Mouse (Mus musculus) adipocyte (in vitro differentiated cells): ENCODE results near the gene Ttll1.
"Not testable (repeated sequence)": the region's sequence is repeated elsewhere in the genome, so short reads cannot be mapped to it uniquely, and the experiment has no call there.

Source experiments
- DNase-seq: peaks from one replicate; pipeline ENCODE4 v3.0.0-alpha.2; 2016; ENCODE audit warnings: low spot score

Ttll1 gene

DNA sequence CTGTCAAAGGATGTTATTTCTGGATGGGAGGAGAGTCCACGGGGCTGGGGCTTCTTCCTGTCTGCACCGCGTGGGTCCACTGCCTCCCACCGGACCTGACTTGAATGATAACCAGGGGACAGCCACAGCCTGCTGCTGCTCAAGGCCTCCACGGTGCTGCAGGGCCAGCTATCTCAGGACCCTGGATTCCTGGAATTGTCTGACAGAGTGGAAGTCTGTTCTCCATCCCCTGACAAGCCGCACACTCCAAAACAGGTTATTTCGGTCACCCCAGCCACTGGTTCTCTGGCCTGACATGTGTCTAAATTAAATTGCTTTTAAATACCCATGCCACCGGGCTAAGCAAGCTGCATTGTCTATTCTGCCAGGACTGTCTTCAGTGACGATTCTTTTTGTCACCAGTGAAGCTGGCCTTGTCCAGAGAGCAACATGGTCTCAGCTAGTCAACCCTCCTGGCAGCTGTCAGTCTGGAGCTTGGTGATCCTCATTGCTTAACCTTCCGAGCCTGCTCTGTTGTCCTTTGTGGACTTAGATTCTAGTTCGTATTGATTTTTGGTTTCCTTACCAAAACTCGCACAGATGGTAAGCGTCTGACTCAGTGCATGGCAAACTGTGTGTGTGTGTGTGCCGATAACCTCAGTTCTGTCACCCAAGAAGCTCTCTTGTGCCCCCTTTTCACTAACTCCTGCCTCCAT, 13.1 kb upstream of the Ttll1 start:
- no peak for DNase-seq

DNA sequence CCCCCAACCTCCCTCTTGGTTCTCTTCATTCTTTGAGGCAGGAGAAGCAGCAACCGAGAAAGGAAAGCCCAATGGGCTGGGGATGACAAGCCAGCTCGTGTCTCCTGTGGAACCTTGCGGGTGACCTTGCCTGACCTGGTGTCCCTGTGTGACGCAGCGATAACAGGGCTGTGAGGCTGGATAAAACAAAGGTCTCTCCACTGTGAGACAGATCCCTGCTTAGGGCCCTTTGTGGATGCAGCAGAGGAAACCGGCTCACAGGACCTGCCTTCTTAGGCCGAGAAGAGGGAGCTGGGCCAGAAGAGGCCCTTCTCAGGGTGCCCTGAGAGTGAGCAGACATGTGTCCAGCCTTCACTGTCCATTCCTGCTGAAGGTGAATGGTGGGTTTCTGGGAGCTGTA, 12.5 kb upstream of the Ttll1 start:
- no peak for DNase-seq

DNA sequence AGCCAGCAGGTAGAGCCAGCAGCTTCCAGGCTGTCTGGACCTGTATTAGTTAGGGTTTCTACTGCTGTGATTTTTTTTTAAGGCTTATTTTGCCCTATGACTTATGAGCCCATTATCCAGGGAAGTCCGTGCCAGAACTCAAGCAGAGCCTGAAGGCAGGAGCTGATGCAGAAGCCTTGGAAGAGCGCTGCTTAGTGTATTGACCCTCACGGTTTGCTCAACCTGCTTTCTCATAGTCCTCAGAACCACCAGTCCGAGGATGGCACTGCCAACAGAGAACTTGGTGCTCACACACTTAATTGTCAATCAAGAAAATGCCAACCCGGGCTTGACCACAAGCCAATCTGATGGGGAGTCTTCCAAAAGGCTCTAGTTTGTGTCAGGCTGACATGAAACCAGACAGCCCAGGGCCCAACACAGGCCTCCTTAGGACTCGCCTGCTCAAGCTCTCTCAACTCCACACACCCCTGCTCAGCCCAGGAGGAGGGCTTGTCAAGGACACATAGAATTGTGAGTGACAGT, 10.2 kb upstream of the Ttll1 start:
- peak; percentile 42 for DNase-seq

DNA sequence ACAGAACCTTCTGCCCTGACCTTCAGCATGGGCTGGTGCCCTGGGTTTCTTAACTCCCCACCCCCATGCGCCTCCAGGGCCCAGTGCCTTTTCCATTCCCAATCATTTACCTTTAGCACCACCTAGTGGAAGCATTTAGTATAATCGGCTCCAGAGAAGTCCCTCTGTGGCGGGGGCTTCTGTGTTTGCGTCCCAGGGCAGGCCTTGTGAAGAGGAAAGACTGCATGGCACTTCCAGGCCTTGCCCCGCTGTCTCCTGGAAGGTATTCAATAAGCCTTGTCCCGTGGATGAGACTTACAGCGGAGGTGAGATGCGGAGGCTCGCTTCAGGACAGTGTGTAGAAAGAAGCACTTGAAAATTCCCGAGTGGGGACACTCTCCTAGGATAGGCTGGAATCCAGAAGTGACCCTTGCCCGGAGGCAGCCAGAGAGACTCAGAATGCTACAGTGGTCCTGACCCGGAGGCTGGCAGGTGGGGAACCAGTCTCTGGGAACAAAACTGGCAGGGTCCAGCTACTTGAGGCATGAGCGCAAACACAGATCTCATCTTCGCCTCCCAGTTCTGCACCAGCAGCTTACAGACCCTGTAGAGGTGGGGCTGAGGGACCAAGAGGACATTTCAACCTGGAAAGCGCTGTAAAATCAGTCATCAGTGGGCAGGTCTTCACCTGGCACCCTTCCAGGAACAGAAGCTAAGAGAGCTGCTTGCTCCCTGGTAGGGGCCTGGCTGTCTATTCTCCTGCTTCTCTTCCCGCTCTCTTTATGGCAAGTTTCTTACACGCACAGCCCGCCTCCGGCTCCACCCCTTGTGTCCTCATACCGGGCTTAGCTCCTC, 7.7 kb upstream of the Ttll1 start:
- DNase-seq = peak; percentile 87

DNA sequence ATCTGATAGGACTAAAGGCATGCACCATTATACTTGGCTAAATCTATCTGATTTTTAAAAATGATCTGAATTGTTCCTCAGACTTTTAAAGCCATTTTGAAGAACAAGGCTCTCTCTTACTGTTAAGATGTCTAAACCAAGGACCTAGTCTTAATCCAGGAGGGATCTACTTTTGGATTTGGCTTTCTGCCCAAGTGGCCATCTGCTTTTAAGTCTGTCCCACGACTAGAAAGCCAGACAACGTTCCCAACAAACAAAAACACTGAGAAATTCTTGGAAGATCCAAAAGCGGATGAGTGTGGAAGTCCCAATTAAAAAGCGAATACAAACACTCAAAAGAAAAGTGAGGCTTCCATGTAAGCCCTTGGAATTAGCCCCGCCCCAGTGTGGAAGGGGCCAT, 4.3 kb upstream of the Ttll1 start:
- DNase-seq = no peak

DNA sequence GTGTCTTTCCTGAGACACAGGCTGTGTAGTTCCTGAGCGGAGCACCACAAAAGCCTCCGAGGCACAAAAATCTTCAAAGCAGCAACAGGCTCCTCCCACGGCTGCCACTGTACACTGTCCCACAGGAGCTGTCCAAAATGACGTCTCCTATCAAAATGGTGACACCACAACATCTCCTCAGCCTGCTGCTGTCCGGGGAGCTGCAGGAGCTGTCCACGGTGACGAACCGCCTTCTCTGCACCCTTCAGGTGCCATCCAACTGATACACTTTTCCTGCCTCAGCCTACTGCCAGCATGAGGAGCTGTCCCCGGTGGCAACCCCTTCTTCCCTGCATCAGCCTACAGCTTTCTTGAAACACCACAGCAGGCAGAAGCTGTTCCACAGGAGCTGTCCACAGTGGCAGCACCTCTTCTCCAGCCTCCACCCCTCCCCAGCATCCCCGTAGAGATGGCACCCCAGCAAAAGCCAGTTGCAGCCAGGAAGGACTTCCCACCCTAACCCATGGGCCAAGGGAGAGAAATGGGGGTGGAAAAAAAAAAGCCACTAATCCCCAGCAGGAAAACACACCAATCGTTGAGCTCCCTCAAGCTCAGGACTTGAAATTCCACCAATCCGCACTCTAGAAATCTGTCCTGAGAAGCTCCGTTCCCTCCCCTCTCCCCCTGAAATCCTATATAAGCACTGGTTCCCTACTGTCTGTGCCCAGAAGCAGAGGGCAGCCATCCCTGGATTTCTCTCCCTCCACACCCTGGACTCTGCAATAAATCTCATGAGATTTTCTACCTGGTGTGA, 2.0 kb upstream of the Ttll1 start:
- no peak for DNase-seq

DNA sequence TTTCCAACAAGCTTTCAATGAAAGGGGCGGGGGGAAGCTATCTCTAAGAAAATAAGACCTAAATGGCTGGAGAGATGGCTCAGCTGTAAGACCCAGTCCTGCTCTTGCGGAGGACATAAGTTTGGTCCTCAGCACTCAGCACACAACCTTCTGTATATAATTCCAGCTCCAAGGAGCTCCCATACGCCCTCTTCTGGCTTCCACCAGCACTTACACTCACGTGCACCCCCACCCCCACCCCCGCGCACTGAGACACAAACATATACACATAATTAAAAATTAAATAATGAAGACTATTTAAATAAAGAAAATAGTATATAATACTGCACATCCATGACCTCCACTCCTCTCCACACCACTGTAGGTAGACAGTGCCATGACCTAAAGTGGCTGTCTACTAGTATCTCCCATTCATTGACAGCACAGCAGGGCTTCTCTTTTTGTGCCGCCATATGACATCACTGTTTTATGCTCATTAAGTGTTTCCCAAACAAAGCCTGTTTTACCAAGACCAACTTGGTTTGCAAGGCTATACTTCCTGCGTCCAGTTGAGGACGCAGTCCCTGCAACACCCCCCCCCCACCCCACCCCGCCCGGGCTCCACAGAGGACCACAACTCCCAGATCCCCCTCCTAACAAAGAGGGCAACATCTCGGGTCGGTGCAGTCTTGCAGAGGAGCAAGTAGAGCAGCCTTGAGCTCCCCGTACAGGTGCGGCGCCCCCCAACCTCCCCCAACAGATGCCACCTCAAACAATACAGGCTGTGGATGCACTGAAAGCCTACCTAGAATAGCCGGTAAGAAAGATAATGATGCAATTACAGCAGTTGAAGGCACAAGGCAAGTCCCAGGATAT, 516 bp downstream of the Ttll1 start:
- no peak for DNase-seq

DNA sequence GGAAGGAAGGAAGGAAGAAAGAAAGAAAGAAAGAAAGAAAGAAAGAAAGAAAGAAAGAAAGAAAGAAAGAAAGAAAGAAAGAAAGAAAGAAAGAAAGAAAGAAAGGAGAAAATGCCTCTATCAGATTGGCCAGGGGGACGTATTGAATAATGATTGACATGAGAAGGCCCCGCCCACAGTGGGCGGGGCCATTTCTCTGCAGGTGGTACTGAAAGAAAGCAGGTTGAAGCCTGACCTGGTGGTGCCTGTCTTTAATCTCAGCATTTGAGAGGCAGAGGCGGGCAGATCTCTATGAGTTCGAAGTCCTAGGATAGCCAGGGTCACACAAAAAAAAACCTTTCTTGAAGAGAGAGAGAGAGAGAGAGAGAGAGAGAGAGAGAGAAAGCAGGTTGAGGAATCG, 9.2 kb downstream of the Ttll1 start:
- DNase-seq = not testable (repeated sequence)

DNA sequence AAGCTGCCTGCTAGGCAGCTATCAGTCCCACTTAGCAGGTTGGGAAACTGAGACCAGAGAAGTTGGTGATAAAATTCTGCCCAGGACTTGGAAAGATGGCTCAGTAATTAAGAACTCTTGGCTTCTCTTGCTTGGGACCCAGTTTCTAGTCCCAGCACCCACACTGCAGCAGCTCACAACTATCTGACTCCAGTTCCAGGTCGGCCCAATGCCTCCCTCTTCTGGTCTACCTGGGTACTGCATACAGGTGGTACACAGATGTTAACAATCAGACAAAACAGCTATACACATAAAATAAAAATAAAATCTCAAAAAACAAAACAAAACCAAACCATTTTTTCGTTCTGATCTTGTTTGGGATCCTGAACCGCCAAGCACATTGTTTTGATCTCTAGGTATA, 10.3 kb downstream of the Ttll1 start:
- DNase-seq = peak; percentile 34

DNA sequence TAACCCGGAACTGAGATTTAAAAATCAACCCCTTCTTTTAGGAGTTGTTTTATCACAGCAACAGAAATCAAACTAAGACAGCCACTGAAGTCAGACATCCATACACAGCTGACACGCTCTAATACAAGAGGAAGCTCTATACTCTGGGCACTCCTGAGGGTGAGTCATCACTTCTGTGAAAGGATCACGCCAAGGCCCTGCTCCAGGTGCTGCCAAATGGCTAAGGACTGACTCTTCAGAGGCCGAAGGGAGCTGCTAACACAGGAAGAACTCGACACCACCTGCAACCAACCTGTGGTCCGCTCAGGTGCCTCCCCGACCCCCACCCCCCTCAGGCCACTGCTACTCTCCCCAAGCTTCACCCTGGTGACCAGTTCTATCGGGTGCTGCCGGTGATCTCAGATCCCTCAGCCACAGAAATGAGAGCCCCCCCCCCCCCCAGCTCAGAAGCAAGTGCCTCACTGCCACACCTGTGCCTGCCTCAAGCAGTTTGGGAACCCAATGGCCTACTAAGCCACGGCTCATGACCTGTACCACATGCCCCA, 11.4 kb downstream of the Ttll1 start:
- no peak for DNase-seq

DNA sequence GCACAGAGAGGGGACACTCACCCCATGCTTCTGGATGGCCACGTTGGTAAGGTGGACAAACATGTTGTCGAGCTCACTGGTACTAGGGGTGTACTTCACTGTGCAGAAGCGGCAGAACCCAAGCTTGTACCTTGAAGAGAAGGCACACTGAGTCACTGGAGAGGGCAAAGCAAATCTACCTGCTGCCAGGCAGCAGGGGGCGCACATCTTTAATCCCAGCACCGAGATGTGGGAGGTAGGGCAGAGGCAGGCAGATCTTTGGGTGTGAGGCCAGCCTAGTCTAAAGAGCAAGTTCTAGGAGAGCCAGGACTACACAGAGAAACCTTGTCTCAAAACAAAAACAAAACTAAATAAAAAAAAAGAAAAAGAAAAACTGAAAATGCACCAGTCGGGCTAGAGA, 13.4 kb downstream of the Ttll1 start:
- DNase-seq = no peak

DNA sequence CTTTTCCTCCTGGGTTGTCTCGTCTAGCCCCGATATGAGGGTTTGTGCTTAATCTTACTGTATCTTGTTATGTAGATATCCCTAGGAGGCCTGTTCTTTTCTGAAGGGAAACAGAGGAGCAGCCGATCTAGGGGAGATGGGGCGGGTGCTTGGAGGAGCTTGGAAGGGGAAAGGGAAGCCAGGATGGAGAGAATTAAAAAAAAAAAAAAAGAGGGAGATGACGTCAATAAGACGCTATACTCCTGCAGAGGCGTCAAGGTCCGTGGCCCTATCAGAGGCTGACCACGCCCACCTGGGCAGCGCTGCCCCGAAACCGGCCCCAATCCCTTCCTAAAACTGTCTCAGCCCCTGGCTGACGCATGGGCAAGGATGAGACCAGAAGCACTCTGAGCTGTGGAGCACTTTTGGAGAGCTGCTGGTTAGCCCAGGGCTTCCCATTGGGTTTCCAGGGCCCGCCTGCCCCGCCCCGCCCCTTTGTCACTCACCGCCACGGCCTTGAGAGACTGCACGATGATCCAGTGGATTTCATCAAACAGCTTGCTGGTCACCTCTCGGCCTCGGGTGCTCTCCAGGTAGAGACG, 14.8 kb downstream of the Ttll1 start:
- DNase-seq = no peak

DNA sequence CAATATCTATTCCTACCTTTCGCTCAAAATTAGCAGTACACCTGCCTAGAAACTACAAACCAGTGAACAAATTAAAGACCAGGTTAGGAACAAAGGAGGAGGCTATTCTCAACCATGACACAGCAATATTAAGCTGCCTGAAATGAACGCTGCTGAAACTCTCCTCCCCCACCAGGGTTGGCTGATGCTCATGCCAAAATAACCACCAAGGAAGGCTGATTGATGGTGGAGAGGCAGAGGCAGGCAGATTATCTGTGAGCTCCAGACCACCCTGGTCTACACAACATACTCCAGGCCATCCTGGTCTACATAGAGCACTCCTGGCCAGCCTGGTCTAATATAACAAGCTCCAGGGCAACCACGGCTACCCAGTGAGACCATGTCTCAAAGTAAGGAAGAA, 15.5 kb downstream of the Ttll1 start:
- DNase-seq = no peak

DNA sequence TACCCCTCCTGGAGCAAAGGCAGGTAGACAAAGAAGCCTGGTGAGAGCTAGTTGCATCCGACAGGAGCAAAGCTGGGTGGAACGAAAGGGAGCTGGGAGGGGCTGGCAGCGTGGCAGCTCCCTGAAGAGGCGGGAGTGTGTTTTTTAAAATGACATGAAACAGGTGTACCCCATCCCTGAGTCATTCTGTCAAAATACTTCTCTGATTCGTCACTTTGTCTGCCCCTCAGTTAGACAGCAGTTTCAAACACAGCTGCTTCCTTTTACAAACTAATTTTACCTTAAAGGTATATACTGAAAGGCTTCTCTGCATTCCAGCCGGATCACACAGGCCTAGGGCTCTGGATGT, 16.1 kb downstream of the Ttll1 start:
- DNase-seq = no peak

DNA sequence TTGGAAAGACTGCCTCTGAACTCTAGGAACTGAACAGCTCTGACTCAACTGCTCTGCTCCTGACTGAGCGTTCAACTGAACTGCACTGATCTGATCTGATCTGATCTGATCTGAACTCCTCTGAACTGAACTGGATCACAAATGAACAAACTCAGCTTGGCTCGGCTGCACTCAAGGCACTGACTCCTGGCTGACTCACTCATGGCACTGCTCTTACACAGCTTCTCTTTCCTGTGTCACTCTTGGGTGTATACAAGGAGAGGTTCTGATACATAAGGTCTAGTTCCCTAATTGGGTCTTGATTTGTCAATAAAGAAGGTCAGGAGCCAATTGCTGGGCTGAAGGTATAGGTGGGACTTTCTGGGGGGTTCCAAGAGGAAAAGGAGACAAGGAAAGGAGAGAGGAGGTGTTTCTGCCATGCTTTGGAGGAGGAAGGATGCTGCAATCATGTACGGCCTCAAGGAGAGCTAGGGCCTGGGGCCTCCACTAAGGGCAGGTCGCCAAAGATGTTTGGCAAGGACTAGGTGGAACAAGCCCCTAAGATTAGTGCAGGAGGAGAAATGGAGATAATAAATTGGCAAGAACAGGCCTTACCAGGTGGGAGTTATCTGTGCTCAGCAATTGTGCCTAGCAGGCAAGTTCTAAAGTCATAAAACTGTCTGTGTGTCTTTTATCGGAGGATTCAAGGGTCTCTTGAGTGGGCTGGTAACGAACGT, 16.7 kb downstream of the Ttll1 start:
- no peak for DNase-seq

DNA sequence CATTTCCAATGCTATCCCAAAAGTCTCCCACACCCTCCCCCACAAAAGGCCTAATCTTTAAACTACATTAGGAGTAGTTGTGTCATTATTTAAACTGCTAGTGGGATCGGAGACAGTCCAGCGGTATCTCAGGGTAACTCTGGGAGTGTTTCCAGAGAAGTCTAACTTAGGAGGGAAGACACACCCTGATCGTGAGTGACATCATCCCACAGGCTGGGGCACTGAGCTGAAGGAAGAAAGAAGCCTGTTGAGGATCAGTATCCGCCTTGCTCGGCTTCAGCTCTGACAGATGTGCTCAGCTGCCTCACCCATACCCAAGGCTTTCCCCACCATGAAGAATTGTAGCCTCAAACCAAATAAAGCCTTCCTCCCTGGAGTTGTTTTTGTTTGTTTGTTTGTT, 18.8 kb downstream of the Ttll1 start:
- no peak for DNase-seq

DNA sequence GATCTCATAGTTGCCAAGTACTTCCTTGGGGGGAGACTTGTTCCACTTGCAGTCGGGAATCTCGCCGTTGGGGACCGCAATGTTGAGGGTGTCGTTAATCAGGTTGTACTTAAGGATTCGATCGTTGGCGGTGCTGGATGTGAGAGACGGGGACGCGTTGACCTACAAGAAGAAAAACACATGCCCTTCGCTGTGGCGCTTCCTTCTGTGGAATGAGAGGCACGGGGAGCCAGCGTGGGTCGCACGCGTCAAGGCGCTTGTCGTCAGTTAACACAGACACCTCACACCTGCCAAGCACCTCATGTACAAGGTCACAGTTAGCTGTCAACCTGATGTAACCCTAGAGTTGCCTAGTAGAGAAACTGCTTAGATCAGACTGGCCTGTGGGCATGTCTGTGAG, 21.2 kb downstream of the Ttll1 start:
- DNase-seq = no peak

DNA sequence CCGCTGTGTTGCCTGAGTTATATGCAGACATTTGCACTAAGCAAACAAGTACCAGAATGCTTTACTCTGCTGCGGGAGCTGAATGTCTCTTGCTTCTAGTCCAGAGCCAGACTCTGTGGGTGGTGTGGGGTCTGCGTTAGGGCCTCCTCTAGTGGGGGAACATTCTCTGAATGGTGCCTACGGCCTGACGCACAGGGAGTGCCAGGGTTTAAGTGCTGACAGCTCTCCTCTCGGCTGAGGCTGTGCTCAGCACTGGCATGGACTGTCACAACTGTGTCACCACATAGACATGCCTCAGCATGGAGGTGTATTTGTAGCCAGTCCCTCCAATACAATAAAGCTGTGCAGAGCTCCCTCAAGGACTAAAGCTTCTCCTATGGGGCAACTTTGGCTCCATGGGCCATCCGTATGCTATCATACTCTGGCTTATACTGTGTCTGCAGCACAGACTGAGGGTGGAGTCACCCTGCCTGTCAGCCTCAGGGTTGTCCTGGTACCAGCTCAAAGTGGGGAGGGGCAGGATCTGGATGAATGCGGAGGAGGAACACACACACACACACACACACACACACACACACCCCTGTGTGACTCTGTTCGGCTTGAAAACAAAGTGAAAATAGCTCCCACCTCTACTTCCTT, 23.1 kb downstream of the Ttll1 start:
- DNase-seq = no peak

DNA sequence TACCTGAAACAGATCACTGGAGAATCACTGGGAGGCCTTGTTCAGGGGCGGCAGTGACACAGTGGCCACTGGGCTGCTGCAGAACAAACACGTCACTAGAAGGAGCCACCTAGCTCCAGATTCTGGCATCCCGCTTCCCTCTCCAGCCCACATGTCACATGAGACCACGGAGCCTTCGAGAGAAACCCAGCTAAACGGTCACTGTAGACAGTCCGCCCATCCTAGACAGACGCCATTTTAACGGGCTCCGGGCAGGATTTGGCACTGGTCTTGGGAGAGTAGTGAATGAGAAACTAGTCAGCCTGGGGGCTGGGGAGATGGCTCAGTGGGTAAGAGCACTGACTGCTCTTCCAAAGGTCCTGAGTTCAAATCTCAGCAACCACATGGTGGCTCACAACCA, 26.4 kb downstream of the Ttll1 start:
- no peak for DNase-seq

DNA sequence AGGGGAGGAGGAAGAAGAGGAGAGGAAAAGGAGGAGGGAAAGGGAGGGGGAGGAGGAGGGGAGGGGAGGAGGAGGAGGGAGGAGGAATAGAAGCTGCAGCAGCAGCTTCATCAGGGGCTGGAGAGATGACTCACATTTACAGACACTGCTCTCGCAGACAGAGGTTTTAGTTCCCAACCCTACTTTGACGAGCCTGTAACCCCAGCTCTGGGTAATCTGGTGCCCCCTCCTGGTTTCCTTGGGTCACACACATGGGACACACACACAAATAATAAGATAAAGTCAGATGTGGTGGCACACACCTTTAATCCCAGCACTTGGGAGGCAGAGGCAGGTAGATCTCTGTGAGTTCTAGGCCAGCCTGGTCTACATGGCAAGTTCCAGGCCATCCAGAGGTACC, 27.2 kb downstream of the Ttll1 start:
- DNase-seq = no peak
